Mouse (Mus musculus) myocyte (in vitro differentiated cells): ENCODE measurements around the gene Tjp1. TPM values are rescaled to one million over a fixed set of nuclear protein-coding genes. Genes with fewer than 3 reads are reported as not detected.

ENCODE experiments used
- H3K27me3 ChIP-seq: one replicate; pipeline ENCODE4 v1.6.1; 2011; ENCODE audit not compliant: control insufficient read depth, insufficient read depth, insufficient read length
- H3K36me3 ChIP-seq: one replicate; pipeline ENCODE4 v1.6.1; 2011; ENCODE audit not compliant: control insufficient read depth, insufficient read depth
- H3K4me2 ChIP-seq: one replicate; pipeline ENCODE4 v1.6.1; 2011; ENCODE audit warnings: low read depth, control low read depth
- H3K4me3 ChIP-seq: one replicate; pipeline ENCODE4 v1.5.1; 2011; ENCODE audit warnings: mild to moderate bottlenecking, control low read depth, moderate library complexity
- H3K79me2 ChIP-seq: one replicate; pipeline ENCODE4 v1.6.1; 2011; ENCODE audit not compliant: control insufficient read depth, insufficient read depth
- H3ac ChIP-seq: one replicate; pipeline ENCODE4 v1.6.1; 2011; ENCODE audit not compliant: control insufficient read depth, insufficient read length
- CEBPB ChIP-seq: IDR thresholded peaks from 2 replicates; pipeline ENCODE4 v1.6.1; 2011; ENCODE audit warnings: mild to moderate bottlenecking, moderate library complexity; ENCODE audit not compliant: poor library complexity, insufficient read depth, severe bottlenecking
- E2F4 ChIP-seq: IDR thresholded peaks from one replicate; pipeline ENCODE4 v1.6.1; 2011; ENCODE audit warnings: mild to moderate bottlenecking, control low read depth, moderate library complexity; ENCODE audit not compliant: insufficient read depth
- MAX ChIP-seq: IDR thresholded peaks from one replicate; pipeline ENCODE4 v1.6.1; 2011; ENCODE audit warnings: low read depth, mild to moderate bottlenecking, control low read depth
- MYOD1 ChIP-seq, 3 experiments: IDR thresholded peaks; one replicate each; pipeline ENCODE4 v1.6.1; 2011; ENCODE audit warnings: control low read depth in 2 of 3, low read depth in 2 of 3, mild to moderate bottlenecking in 2 of 3, moderate library complexity in 1 of 3; ENCODE audit not compliant: insufficient read length in 2 of 3, control insufficient read depth in 1 of 3
- MYOG ChIP-seq, 3 experiments: IDR thresholded peaks; one replicate each; pipeline ENCODE4 v1.6.1; 2011; ENCODE audit warnings: control low read depth in 2 of 3, low read depth in 2 of 3, mild to moderate bottlenecking in 2 of 3; ENCODE audit not compliant: insufficient read length in 2 of 3, control insufficient read depth in 1 of 3, insufficient read depth in 1 of 3
- POLR2A ChIP-seq: IDR thresholded peaks from one replicate; pipeline ENCODE4 v1.6.1; 2011; ENCODE audit warnings: low read depth, mild to moderate bottlenecking, control low read depth, moderate library complexity; ENCODE audit not compliant: insufficient read length
- POLR2AphosphoS2 ChIP-seq: IDR thresholded peaks from one replicate; pipeline ENCODE4 v1.6.1; 2011; ENCODE audit warnings: low read depth, control low read depth; ENCODE audit not compliant: insufficient read length
- REST ChIP-seq: IDR thresholded peaks from one replicate; pipeline ENCODE4 v1.6.1; 2011; ENCODE audit warnings: mild to moderate bottlenecking, control low read depth, moderate library complexity; ENCODE audit not compliant: insufficient read depth, insufficient read length
- SRF ChIP-seq: IDR thresholded peaks from one replicate; pipeline ENCODE4 v1.6.1; 2011; ENCODE audit warnings: low read depth; ENCODE audit not compliant: control insufficient read depth, insufficient read length
- TCF12 ChIP-seq: IDR thresholded peaks from one replicate; pipeline ENCODE4 v1.6.1; 2011; ENCODE audit warnings: mild to moderate bottlenecking, control low read depth; ENCODE audit not compliant: poor library complexity, insufficient read depth, severe bottlenecking
- TCF3 ChIP-seq: IDR thresholded peaks from one replicate; pipeline ENCODE4 v1.6.1; 2011; ENCODE audit warnings: low read depth, control low read depth; ENCODE audit not compliant: insufficient read length
- USF1 ChIP-seq: IDR thresholded peaks from one replicate; pipeline ENCODE4 v1.6.1; 2011; ENCODE audit warnings: low read depth, mild to moderate bottlenecking, control low read depth, moderate library complexity
- polyA plus RNA-seq: library from polyadenylated mRNA; unstranded; fragments of >200 nt; fragmentation: generic; extraction: Trizol; gene quantifications from one replicate; pipeline ENCODE4 v1.2.1, GENCODE M21; 2012; ENCODE audit warnings: missing spikeins

Tjp1 gene
- polyA plus RNA-seq, 1 experiment, result 24.3 TPM

- no peaks in the 10 kb centered on the region for H3K27me3 ChIP-seq
- no peaks in the 10 kb centered on the region for H3K36me3 ChIP-seq
- no peak overlapping the region for H3K4me2 ChIP-seq
- no peak overlapping the region for H3K4me3 ChIP-seq
- TF ChIP-seq SRF (no peak), MYOG (IDR thresholded peaks at IDR 0.05; ENCODE audit: control insufficient read depth in 1 of 3, insufficient read depth in 1 of 3, insufficient read length in 2 of 3, low read depth in 2 of 3) (no peak), CEBPB (no peak), TCF3 (no peak), REST (no peak), TCF12 (no peak), MAX (no peak), USF1 (no peak), E2F4 (no peak), POLR2AphosphoS2 (no peak), MYOD1 (IDR thresholded peaks at IDR 0.05; ENCODE audit: control insufficient read depth in 1 of 3, insufficient read length in 2 of 3, low read depth in 2 of 3) (no peak), POLR2A (no peak)
- no peaks in the 10 kb centered on the region for H3K79me2 ChIP-seq
- H3ac ChIP-seq, result no peak overlapping the region
Observed at GRCm38 (mm10) chr7:65402516-65402915, 125.1 kb downstream of the Tjp1 start.

GRCm38 (mm10) chr7:65401622-65402021 lies 126.0 kb downstream of the Tjp1 start:
- H3K36me3 ChIP-seq, result no peaks in the 10 kb centered on the region
- no peak overlapping the region for H3ac ChIP-seq
- H3K4me3 ChIP-seq, result no peak overlapping the region
- H3K27me3 ChIP-seq, result no peaks in the 10 kb centered on the region
- H3K79me2 ChIP-seq, result no peaks in the 10 kb centered on the region
- H3K4me2 ChIP-seq, result no peak overlapping the region
- TF ChIP-seq USF1 (no peak), TCF12 (no peak), MYOG (IDR thresholded peaks at IDR 0.05; ENCODE audit: control insufficient read depth in 1 of 3, insufficient read depth in 1 of 3, insufficient read length in 2 of 3, low read depth in 2 of 3) (peak in 1 of 3 experiments; percentile 69), MYOD1 (IDR thresholded peaks at IDR 0.05; ENCODE audit: control insufficient read depth in 1 of 3, insufficient read length in 2 of 3, low read depth in 2 of 3) (peak in 1 of 3 experiments; percentile 53), E2F4 (no peak), CEBPB (no peak), POLR2AphosphoS2 (no peak)

- Histone ChIP-seq H3ac (no peak overlapping the region), H3K4me3 (no peak overlapping the region), H3K36me3 (no peaks in the 10 kb centered on the region), H3K4me2 (no peak overlapping the region), H3K27me3 (no peaks in the 10 kb centered on the region), H3K79me2 (no peaks in the 10 kb centered on the region)
- no peak for TF ChIP-seq USF1
- no peak for TF ChIP-seq E2F4
- TF ChIP-seq MYOD1 (IDR thresholded peaks at IDR 0.05; ENCODE audit: control insufficient read depth in 1 of 3, insufficient read length in 2 of 3, low read depth in 2 of 3), result no peak
- TF ChIP-seq REST, result no peak
- no peak for TF ChIP-seq MAX
- TF ChIP-seq POLR2A, result no peak
- no peak for TF ChIP-seq SRF
- no peak for TF ChIP-seq CEBPB
- TF ChIP-seq POLR2AphosphoS2, result no peak
- TF ChIP-seq TCF12, result no peak
- TF ChIP-seq MYOG (IDR thresholded peaks at IDR 0.05; ENCODE audit: control insufficient read depth in 1 of 3, insufficient read depth in 1 of 3, insufficient read length in 2 of 3, low read depth in 2 of 3), result no peak
- no peak for TF ChIP-seq TCF3
Observed at GRCm38 (mm10) chr7:65395891-65396290, 131.7 kb downstream of the Tjp1 start.

GRCm38 (mm10) chr7:65395166-65395565 lies 132.4 kb downstream of the Tjp1 start:
- no peaks in the 10 kb centered on the region for H3K79me2 ChIP-seq
- no peak overlapping the region for H3K4me3 ChIP-seq
- TF ChIP-seq SRF, result no peak
- TF ChIP-seq MYOG (IDR thresholded peaks at IDR 0.05; ENCODE audit: control insufficient read depth in 1 of 3, insufficient read depth in 1 of 3, insufficient read length in 2 of 3, low read depth in 2 of 3), result no peak
- TF ChIP-seq POLR2AphosphoS2, result no peak
- TF ChIP-seq USF1, result no peak
- no peak for TF ChIP-seq TCF12
- no peak for TF ChIP-seq CEBPB
- TF ChIP-seq MYOD1 (IDR thresholded peaks at IDR 0.05; ENCODE audit: control insufficient read depth in 1 of 3, insufficient read length in 2 of 3, low read depth in 2 of 3), result no peak
- no peak for TF ChIP-seq MAX
- TF ChIP-seq E2F4, result no peak

GRCm38 (mm10) chr7:65394672-65395071 lies 132.9 kb downstream of the Tjp1 start:
- TF ChIP-seq POLR2AphosphoS2, result no peak
- TF ChIP-seq POLR2A, result no peak
- no peak for TF ChIP-seq TCF3
- TF ChIP-seq E2F4, result no peak
- no peak for TF ChIP-seq MYOD1 (IDR thresholded peaks at IDR 0.05; ENCODE audit: control insufficient read depth in 1 of 3, insufficient read length in 2 of 3, low read depth in 2 of 3)
- TF ChIP-seq SRF, result no peak
- TF ChIP-seq MYOG (IDR thresholded peaks at IDR 0.05; ENCODE audit: control insufficient read depth in 1 of 3, insufficient read depth in 1 of 3, insufficient read length in 2 of 3, low read depth in 2 of 3), result no peak
- TF ChIP-seq REST, result no peak
- TF ChIP-seq CEBPB, result no peak
- H3K79me2 ChIP-seq, result no peaks in the 10 kb centered on the region
- H3K36me3 ChIP-seq, result no peaks in the 10 kb centered on the region
- H3K4me3 ChIP-seq, result no peak overlapping the region
- no peak overlapping the region for H3K4me2 ChIP-seq
- H3ac ChIP-seq, result no peak overlapping the region
- H3K27me3 ChIP-seq, result no peaks in the 10 kb centered on the region

More at GRCm38 (mm10) chr7:65395166-65395565, 132.4 kb downstream of the Tjp1 start:
- Histone ChIP-seq H3K4me2 (no peak overlapping the region), H3ac (no peak overlapping the region), H3K27me3 (no peaks in the 10 kb centered on the region), H3K36me3 (no peaks in the 10 kb centered on the region)
